Mouse (Mus musculus) heart, postnatal 0 days (tissue): ENCODE measurements at regions not wholly inside any gene's neighbourhood (a gene's known extent, or its start where the extent isn't known, plus 50 kb on each side); places are given as distances from the start of the nearest gene placed in this dataset.

Source experiments
- CTCF ChIP-seq: IDR thresholded peaks from 2 replicates; pipeline ENCODE4 v1.5.1; 2016; ENCODE audit warnings: antibody characterized with exemption, control low read depth, low read depth
- EP300 ChIP-seq: IDR thresholded peaks from 2 replicates; pipeline ENCODE4 v1.6.1; 2016; ENCODE audit warnings: antibody characterized with exemption, low read depth

DNA sequence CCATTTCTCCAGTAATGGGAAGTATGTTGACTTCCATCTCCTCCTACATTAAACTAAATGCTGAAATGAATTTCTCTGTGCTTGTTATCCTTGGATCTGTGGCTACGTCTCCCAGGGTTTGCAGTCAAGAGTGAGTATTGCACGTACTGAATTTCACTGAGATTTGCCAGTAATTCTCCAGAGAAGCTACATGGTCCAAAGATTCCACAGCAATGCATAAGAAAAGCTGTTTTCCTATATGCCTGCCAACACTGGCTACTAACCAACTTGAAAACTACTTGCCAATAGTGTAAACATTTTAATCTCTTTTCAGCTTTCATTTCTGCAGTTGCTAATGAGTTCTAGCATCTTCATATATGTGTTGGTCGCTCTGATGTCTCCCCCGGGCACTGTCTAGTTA lies 164.4 kb downstream of the Cysltr2 start:
- TF ChIP-seq CTCF (no peak), EP300 (no peak)
